25 mouse cellular contexts compared by ENCODE assay signal in genomic region chr11:98155094-98155493, GRCm38 (mm10). TPM values are rescaled to one million over a fixed set of nuclear protein-coding genes. Genes with fewer than 3 reads are reported as not detected.
A peak's percentile ranks its signal among the peaks of the same experiment; 100 is the strongest.
DNase-seq lines count a peak whose midpoint lies in the region; ATAC-seq and TF ChIP-seq lines count a peak whose summit lies in the region.
"Had no signal": no experiment of that assay in that cellular context is flagged by ENCODE, and none has a peak within 500 bp of the region (broad histone marks: within the 10 kb centered on the region; RNA-seq: fewer than 3 reads in every experiment).

No protein-coding gene starts in this region.

- WGBS in kidney, embryonic 14.5 days, result 87% methylated on average over 6 of the region's 6 CpGs

- no peak for TF ChIP-seq POLR2A in MEL (IDR thresholded peaks at IDR 0.05; ENCODE audit: control insufficient read depth in 1 of 2, insufficient read depth in 1 of 2, low read depth in 1 of 2, low read length in 2 of 2, poor library complexity in 1 of 2)

- TF ChIP-seq RAD21 in MEL (IDR thresholded peaks at IDR 0.05; ENCODE audit: low read depth, low read length), result no peak

- no peak overlapping the region for H3K4me3 ChIP-seq in MEL (ENCODE audit: control insufficient read depth in 1 of 2, insufficient read depth in 1 of 2, low read depth in 2 of 2, low read length in 2 of 2)
- H3K4me3 ChIP-seq in kidney, embryonic 14.5 days (ENCODE audit: low read length), result no peak overlapping the region
- H3K4me3 ChIP-seq: embryonic facial prominence, embryonic 10.5 days; embryonic facial prominence, embryonic 12.5 days; forebrain, embryonic 13.5 days; forebrain, embryonic 15.5 days had no signal

- H3K27me3 ChIP-seq in MEL (ENCODE audit: control insufficient read depth in 1 of 2, insufficient read depth in 2 of 2, low read length in 2 of 2), result no peaks in the 10 kb centered on the region
- no peaks in the 10 kb centered on the region for H3K27me3 ChIP-seq in kidney, embryonic 14.5 days (ENCODE audit: control insufficient read depth, insufficient read depth, low read length)
- H3K27me3 ChIP-seq: CH12.LX; embryonic facial prominence, embryonic 12.5 days; forebrain, embryonic 13.5 days; forebrain, embryonic 15.5 days; Patski had no signal

- peak; percentile 29; the same call in 1 of the 2 replicates for ATAC-seq in megakaryocyte progenitor cell, adult 5-6 weeks (replicated peaks; ENCODE audit: poor library complexity)
- no peak for ATAC-seq in kidney, embryonic 14.5 days (ENCODE audit: low FRiP score, low TSS enrichment)
- ATAC-seq: activated CD4-positive, CD25-positive, alpha-beta regulatory T cell, adult 4 months; CD4-positive, CD25-positive, alpha-beta regulatory T cell, adult 4 months; forebrain, embryonic 13.5 days; forebrain, embryonic 15.5 days; forebrain, postnatal 0 days; Patski had no signal

- peaks cover 12 to 27% of the 10 kb centered on the region in 2 experiments for H3K36me3 ChIP-seq in MEL (ENCODE audit: control insufficient read depth in 1 of 2, insufficient read depth in 2 of 2, low read length in 2 of 2)
- H3K36me3 ChIP-seq in kidney, embryonic 14.5 days (ENCODE audit: control insufficient read depth, insufficient read depth, low read length), result peaks cover 54% of the 10 kb centered on the region

- peak; percentile 76 for DNase-seq in heart, adult 11 months
- no peak for DNase-seq in heart, adult 9 months (ENCODE audit: low spot score in 2 of 2)
- peak; percentile 91 for DNase-seq in MEL (ENCODE audit: low read depth, low spot score)
- no peak for DNase-seq in kidney, adult 8-10 months
- no peak for DNase-seq in lung, postnatal 14 days
- DNase-seq: adrenal gland, postnatal 10 days; adrenal gland, postnatal 25 days; B cell, adult 2 months; cerebellum, adult 11-12 months; cerebellum, adult 2 months; cerebellum, adult 9-10 months; cerebellum, postnatal 10 days; cerebellum, postnatal 25 days; forebrain, postnatal 0 days had no signal

- TF ChIP-seq CTCF in MEL (IDR thresholded peaks at IDR 0.05 in 2 of 3, conservative IDR thresholded peaks at IDR 0.05 in 1 of 3; ENCODE audit: control insufficient read depth in 1 of 3, insufficient read depth in 1 of 3, low read depth in 2 of 3, low read length in 3 of 3, poor library complexity in 1 of 3, severe bottlenecking in 1 of 3), result no peak

- no peak overlapping the region for H3K4me2 ChIP-seq in kidney, embryonic 14.5 days (replicated peaks; ENCODE audit: low read depth, low read length)
- H3K4me2 ChIP-seq: embryonic facial prominence, embryonic 12.5 days; forebrain, embryonic 13.5 days; forebrain, embryonic 15.5 days had no signal

- peak in 1 of 2 experiments; percentile 68; a peak in 3 of 4 replicates for TF ChIP-seq EP300 in MEL (IDR thresholded peaks at IDR 0.05; ENCODE audit: low read depth in 1 of 2, low read length in 2 of 2)

- H3K4me1 ChIP-seq in MEL (ENCODE audit: control insufficient read depth in 1 of 2, insufficient read depth in 2 of 2, low read length in 2 of 2), result peaks cover 4 to 21% of the 10 kb centered on the region in 2 experiments
- H3K4me1 ChIP-seq in kidney, embryonic 14.5 days (ENCODE audit: control insufficient read depth, insufficient read depth, low read length), result no peaks in the 10 kb centered on the region
- H3K4me1 ChIP-seq: embryonic facial prominence, embryonic 10.5 days; embryonic facial prominence, embryonic 12.5 days; forebrain, embryonic 13.5 days had no signal

- H3K9ac ChIP-seq in MEL (ENCODE audit: control insufficient read depth, low read depth, low read length, poor library complexity, severe bottlenecking), result peak overlapping the region; percentile 21; the same call in 1 of the 2 replicates
- no peak overlapping the region for H3K9ac ChIP-seq in kidney, embryonic 14.5 days (ENCODE audit: low read depth, low read length)
- H3K9ac ChIP-seq: embryonic facial prominence, embryonic 12.5 days; forebrain, embryonic 13.5 days; forebrain, embryonic 15.5 days; forebrain, postnatal 0 days had no signal

- peak overlapping the region; percentile 68 for H3K27ac ChIP-seq in MEL (ENCODE audit: control insufficient read depth, low read depth, low read length)
- no peak overlapping the region for H3K27ac ChIP-seq in kidney, embryonic 14.5 days (ENCODE audit: low read depth, low read length)
- H3K27ac ChIP-seq: embryonic facial prominence, embryonic 10.5 days; embryonic facial prominence, embryonic 12.5 days; forebrain, embryonic 13.5 days; forebrain, embryonic 15.5 days had no signal

- H3K9me3 ChIP-seq in MEL (replicated peaks; ENCODE audit: insufficient read depth, low read length), result no peaks in the 10 kb centered on the region
- H3K9me3 ChIP-seq in kidney, embryonic 14.5 days (ENCODE audit: control insufficient read depth, low read length), result no peaks in the 10 kb centered on the region
- H3K9me3 ChIP-seq: embryonic facial prominence, embryonic 10.5 days; embryonic facial prominence, embryonic 12.5 days; forebrain, embryonic 13.5 days; forebrain, embryonic 15.5 days; G1E had no signal

- no peaks in the 10 kb centered on the region for H3K79me2 ChIP-seq in MEL (ENCODE audit: control insufficient read depth, insufficient read depth, low read length, poor library complexity)

TF ChIP-seq in MEL, 35 proteins besides CTCF, POLR2A, EP300 and RAD21:
- peak; percentile 33; the same call in 1 of the 2 replicates for TF ChIP-seq RCOR1 (IDR thresholded peaks at IDR 0.05; ENCODE audit: low read depth, low read length)
- TF ChIP-seq MAX (IDR thresholded peaks at IDR 0.05; ENCODE audit: low read length), result no peak
- 0 out of 2 replicates have a peak, but pooled peaks have one; percentile 4 for TF ChIP-seq ZMIZ1 (IDR thresholded peaks at IDR 0.05; ENCODE audit: low read depth, low read length)
- TF ChIP-seq ETS1 (IDR thresholded peaks at IDR 0.05; ENCODE audit: low read depth, low read length), result peak; percentile 93
- peak; percentile 20; the same call in 1 of the 2 replicates for TF ChIP-seq TAL1 (IDR thresholded peaks at IDR 0.05; ENCODE audit: low read length)
- peak; percentile 90 for TF ChIP-seq GATA1 (IDR thresholded peaks at IDR 0.05; ENCODE audit: low read depth, low read length)
- TF ChIP-seq ZNF384 (IDR thresholded peaks at IDR 0.05; ENCODE audit: low read depth, low read length), result no peak
- peak; percentile 44; the same call in 1 of the 2 replicates for TF ChIP-seq TCF12 (IDR thresholded peaks at IDR 0.05; ENCODE audit: low read depth, low read length)
- TF ChIP-seq SIN3A (IDR thresholded peaks at IDR 0.05; ENCODE audit: low read length), result peak; percentile 68

RNA-seq across cellular contexts. Expression of gene Fbxl20, which starts 4.9 kb away (rescaled TPM):
- total RNA-seq in MEL (2012; rRNA removed), result 4.4 and 6.0 TPM in 2 replicates
- polyA plus RNA-seq in MEL (2012; ENCODE audit: insufficient read depth in 1 of 2, insufficient read length in 2 of 2, low read depth in 1 of 2, low replicate concordance in 2 of 2, missing spikeins in 1 of 2), result 1 to 10 TPM in 1 of 2 experiments, not detected in 1; 10.0 TPM
- 6.2 and 7.4 TPM in 2 replicates for total RNA-seq in megakaryocyte progenitor cell, adult 5-6 weeks (2015)
- 6.7 and 9.6 TPM in 2 replicates for total RNA-seq in megakaryocyte progenitor cell, adult 5-6 weeks (2017)
- polyA plus RNA-seq in kidney, embryonic 14.5 days (2014; fragmentation: Nextera tagmentation; extraction: Ambion mirVana), result 10.1 and 17.8 TPM in 2 replicates

RNA-seq across cellular contexts. Expression of gene Med1, which starts 38.0 kb away (rescaled TPM):
- total RNA-seq in MEL (2012; rRNA removed), result 39.9 and 43.6 TPM in 2 replicates
- 100 to 1,000 TPM in 1 of 2 experiments, 10 to 100 TPM in 1; 58.6 to 122 TPM for polyA plus RNA-seq in MEL (2012; ENCODE audit: insufficient read depth in 1 of 2, insufficient read length in 2 of 2, low read depth in 1 of 2, low replicate concordance in 2 of 2, missing spikeins in 1 of 2)
- 86.9 and 89.2 TPM in 2 replicates for total RNA-seq in megakaryocyte progenitor cell, adult 5-6 weeks (2015)
- total RNA-seq in megakaryocyte progenitor cell, adult 5-6 weeks (2017), result 39.1 and 47.9 TPM in 2 replicates
- polyA plus RNA-seq in kidney, embryonic 14.5 days (2014; fragmentation: Nextera tagmentation; extraction: Ambion mirVana), result 62.5 and 76.6 TPM in 2 replicates

RNA-seq across cellular contexts. Expression of gene Cdk12, which starts 47.8 kb away (rescaled TPM):
- total RNA-seq in MEL (2012; rRNA removed), result 34.3 and 35.2 TPM in 2 replicates
- 10 to 100 TPM; 34.6 to 45.5 TPM for polyA plus RNA-seq in MEL (2012; ENCODE audit: insufficient read depth in 1 of 2, insufficient read length in 2 of 2, low read depth in 1 of 2, low replicate concordance in 2 of 2, missing spikeins in 1 of 2)
- total RNA-seq in megakaryocyte progenitor cell, adult 5-6 weeks (2015), result 49.4 and 51.0 TPM in 2 replicates
- 49.6 and 58.0 TPM in 2 replicates for total RNA-seq in megakaryocyte progenitor cell, adult 5-6 weeks (2017)
- 16.1 and 18.3 TPM in 2 replicates for polyA plus RNA-seq in kidney, embryonic 14.5 days (2014; fragmentation: Nextera tagmentation; extraction: Ambion mirVana)

Comparison
In these comparisons a context has a peak if more than half of its experiments do, and no peak if none do; other contexts are left out.
1. DNase-seq: peak in heart, adult 11 months (single experiment) and MEL (single experiment); none in heart, adult 9 months (0 of 2), kidney, adult 8-10 months (0 of 2) and lung, postnatal 14 days (single experiment).